Mouse (Mus musculus) myocyte (in vitro differentiated cells): ENCODE measurements around the gene Wdr66. TPM values are rescaled to one million over a fixed set of nuclear protein-coding genes. Genes with fewer than 3 reads are reported as not detected.

Experiments
- H3K27me3 ChIP-seq: one replicate; pipeline ENCODE4 v1.6.1; 2011; ENCODE audit not compliant: control insufficient read depth, insufficient read depth, insufficient read length
- H3K36me3 ChIP-seq: one replicate; pipeline ENCODE4 v1.6.1; 2011; ENCODE audit not compliant: control insufficient read depth, insufficient read depth
- H3K4me2 ChIP-seq: one replicate; pipeline ENCODE4 v1.6.1; 2011; ENCODE audit warnings: low read depth, control low read depth
- H3K4me3 ChIP-seq: one replicate; pipeline ENCODE4 v1.5.1; 2011; ENCODE audit warnings: mild to moderate bottlenecking, control low read depth, moderate library complexity
- H3K79me2 ChIP-seq: one replicate; pipeline ENCODE4 v1.6.1; 2011; ENCODE audit not compliant: control insufficient read depth, insufficient read depth
- H3ac ChIP-seq: one replicate; pipeline ENCODE4 v1.6.1; 2011; ENCODE audit not compliant: control insufficient read depth, insufficient read length
- CEBPB ChIP-seq: IDR thresholded peaks from 2 replicates; pipeline ENCODE4 v1.6.1; 2011; ENCODE audit warnings: mild to moderate bottlenecking, moderate library complexity; ENCODE audit not compliant: poor library complexity, insufficient read depth, severe bottlenecking
- E2F4 ChIP-seq: IDR thresholded peaks from one replicate; pipeline ENCODE4 v1.6.1; 2011; ENCODE audit warnings: mild to moderate bottlenecking, control low read depth, moderate library complexity; ENCODE audit not compliant: insufficient read depth
- MAX ChIP-seq: IDR thresholded peaks from one replicate; pipeline ENCODE4 v1.6.1; 2011; ENCODE audit warnings: low read depth, mild to moderate bottlenecking, control low read depth
- MYOD1 ChIP-seq, 3 experiments: IDR thresholded peaks; one replicate each; pipeline ENCODE4 v1.6.1; 2011; ENCODE audit warnings: control low read depth in 2 of 3, low read depth in 2 of 3, mild to moderate bottlenecking in 2 of 3, moderate library complexity in 1 of 3; ENCODE audit not compliant: insufficient read length in 2 of 3, control insufficient read depth in 1 of 3
- MYOG ChIP-seq, 3 experiments: IDR thresholded peaks; one replicate each; pipeline ENCODE4 v1.6.1; 2011; ENCODE audit warnings: control low read depth in 2 of 3, low read depth in 2 of 3, mild to moderate bottlenecking in 2 of 3; ENCODE audit not compliant: insufficient read length in 2 of 3, control insufficient read depth in 1 of 3, insufficient read depth in 1 of 3
- POLR2A ChIP-seq: IDR thresholded peaks from one replicate; pipeline ENCODE4 v1.6.1; 2011; ENCODE audit warnings: low read depth, mild to moderate bottlenecking, control low read depth, moderate library complexity; ENCODE audit not compliant: insufficient read length
- POLR2AphosphoS2 ChIP-seq: IDR thresholded peaks from one replicate; pipeline ENCODE4 v1.6.1; 2011; ENCODE audit warnings: low read depth, control low read depth; ENCODE audit not compliant: insufficient read length
- REST ChIP-seq: IDR thresholded peaks from one replicate; pipeline ENCODE4 v1.6.1; 2011; ENCODE audit warnings: mild to moderate bottlenecking, control low read depth, moderate library complexity; ENCODE audit not compliant: insufficient read depth, insufficient read length
- SRF ChIP-seq: IDR thresholded peaks from one replicate; pipeline ENCODE4 v1.6.1; 2011; ENCODE audit warnings: low read depth; ENCODE audit not compliant: control insufficient read depth, insufficient read length
- TCF12 ChIP-seq: IDR thresholded peaks from one replicate; pipeline ENCODE4 v1.6.1; 2011; ENCODE audit warnings: mild to moderate bottlenecking, control low read depth; ENCODE audit not compliant: poor library complexity, insufficient read depth, severe bottlenecking
- TCF3 ChIP-seq: IDR thresholded peaks from one replicate; pipeline ENCODE4 v1.6.1; 2011; ENCODE audit warnings: low read depth, control low read depth; ENCODE audit not compliant: insufficient read length
- USF1 ChIP-seq: IDR thresholded peaks from one replicate; pipeline ENCODE4 v1.6.1; 2011; ENCODE audit warnings: low read depth, mild to moderate bottlenecking, control low read depth, moderate library complexity
- polyA plus RNA-seq: library from polyadenylated mRNA; unstranded; fragments of >200 nt; fragmentation: generic; extraction: Trizol; gene quantifications from one replicate; pipeline ENCODE4 v1.2.1, GENCODE M21; 2012; ENCODE audit warnings: missing spikeins

Wdr66 gene
- polyA plus RNA-seq, 1 experiment: 0.38 TPM

- no peak for TF ChIP-seq MYOD1 (IDR thresholded peaks at IDR 0.05; ENCODE audit: control insufficient read depth in 1 of 3, insufficient read length in 2 of 3, low read depth in 2 of 3)
- TF ChIP-seq TCF12: no peak
- no peak for TF ChIP-seq MYOG (IDR thresholded peaks at IDR 0.05; ENCODE audit: control insufficient read depth in 1 of 3, insufficient read depth in 1 of 3, insufficient read length in 2 of 3, low read depth in 2 of 3)
- no peak for TF ChIP-seq TCF3
- no peak for TF ChIP-seq USF1
- TF ChIP-seq MAX: no peak
- TF ChIP-seq POLR2AphosphoS2: no peak
- TF ChIP-seq CEBPB: no peak
- no peak for TF ChIP-seq E2F4
- no peak for TF ChIP-seq POLR2A
- no peak for TF ChIP-seq REST
- TF ChIP-seq SRF: no peak
- H3K4me2 ChIP-seq: no peak overlapping the region
- H3K4me3 ChIP-seq: no peak overlapping the region
- no peaks in the 10 kb centered on the region for H3K36me3 ChIP-seq
- H3ac ChIP-seq: no peak overlapping the region
- H3K27me3 ChIP-seq: no peaks in the 10 kb centered on the region
- no peaks in the 10 kb centered on the region for H3K79me2 ChIP-seq
Measured at GRCm38 (mm10) chr5:123375793-123376452, 124.0 kb downstream of the Wdr66 start.

- no peaks in the 10 kb centered on the region for H3K27me3 ChIP-seq
- TF ChIP-seq TCF3 (no peak), SRF (no peak), MAX (no peak), REST (no peak), CEBPB (no peak), POLR2A (no peak), MYOG (IDR thresholded peaks at IDR 0.05; ENCODE audit: control insufficient read depth in 1 of 3, insufficient read depth in 1 of 3, insufficient read length in 2 of 3, low read depth in 2 of 3) (no peak), TCF12 (no peak)
- no peaks in the 10 kb centered on the region for H3K36me3 ChIP-seq
- no peak overlapping the region for H3K4me3 ChIP-seq
- H3K4me2 ChIP-seq: no peak overlapping the region
- H3ac ChIP-seq: no peak overlapping the region
- H3K79me2 ChIP-seq: no peaks in the 10 kb centered on the region
Measured at GRCm38 (mm10) chr5:123376569-123376968, 124.7 kb downstream of the Wdr66 start.

Other genes with a start within 250 kb of the Wdr66 start
- 36.7 TPM for gene Orai1, start 237.0 kb upstream of the Wdr66 start, polyA plus RNA-seq
- not detected for gene Morn3, start 205.1 kb upstream of the Wdr66 start, polyA plus RNA-seq
- 41.3 TPM for gene Tmem120b, start 183.7 kb upstream of the Wdr66 start, polyA plus RNA-seq
- 1.6 TPM for gene Rhof, start 119.4 kb upstream of the Wdr66 start, polyA plus RNA-seq
- gene Setd1b, start 109.9 kb upstream of the Wdr66 start, polyA plus RNA-seq: 5.4 TPM
- 30.6 TPM for gene Psmd9, start 82.7 kb upstream of the Wdr66 start, polyA plus RNA-seq
- gene Hpd, start 69.4 kb upstream of the Wdr66 start, polyA plus RNA-seq: not detected
- gene Bcl7a, start 91.7 kb downstream of the Wdr66 start, polyA plus RNA-seq: 3.6 TPM
- gene Mlxip, start 142.7 kb downstream of the Wdr66 start, polyA plus RNA-seq: 6.0 TPM
- gene Lrrc43, start 237.2 kb downstream of the Wdr66 start, polyA plus RNA-seq: not detected
- gene Il31, start 237.4 kb downstream of the Wdr66 start, polyA plus RNA-seq: not detected